Mouse (Mus musculus) forebrain, embryonic 11.5 days (tissue): ENCODE measurements around the gene Add3. TPM values are rescaled to one million over a fixed set of nuclear protein-coding genes. Genes with fewer than 3 reads are reported as not detected.

Experiments used
- ATAC-seq: fragments of 200-750 bp; cut with Nextera tagmentation; replicated peaks from 2 replicates; pipeline ENCODE4 v1.8.0; 2017; ENCODE audit warnings: moderate TSS enrichment; ENCODE audit not compliant: low FRiP score
- DNase-seq: peaks from one replicate; pipeline ENCODE4 v3.0.0-alpha.2; 2017; ENCODE audit warnings: low spot score
- H3K27ac ChIP-seq: fragments of 300-500 bp; sonication (generic); 2 replicates; pipeline ENCODE4 v1.5.1; 2014; ENCODE audit warnings: low read depth, low read length
- H3K27me3 ChIP-seq: fragments of 300-500 bp; sonication (generic); 2 replicates; pipeline ENCODE4 v1.6.1; 2014; ENCODE audit warnings: mild to moderate bottlenecking, low read length, mixed read lengths; ENCODE audit not compliant: control insufficient read depth, insufficient read depth
- H3K36me3 ChIP-seq: fragments of 300-500 bp; sonication (generic); 2 replicates; pipeline ENCODE4 v1.6.1; 2014; ENCODE audit warnings: mild to moderate bottlenecking, low read length, moderate library complexity, mixed read lengths; ENCODE audit not compliant: control insufficient read depth, insufficient read depth
- H3K4me1 ChIP-seq: fragments of 300-500 bp; sonication (generic); replicated peaks from 2 replicates; pipeline ENCODE4 v1.6.1; 2014; ENCODE audit warnings: low read length, mixed read lengths; ENCODE audit not compliant: control insufficient read depth, insufficient read depth
- H3K4me2 ChIP-seq: fragments of 300-500 bp; sonication (generic); 2 replicates; pipeline ENCODE4 v1.6.1; 2014; ENCODE audit warnings: low read depth, mild to moderate bottlenecking, low read length, moderate library complexity, mixed read lengths; ENCODE audit not compliant: severe bottlenecking
- H3K4me3 ChIP-seq: fragments of 300-500 bp; sonication (generic); 2 replicates; pipeline ENCODE4 v1.5.1; 2014; ENCODE audit warnings: low read depth, low read length
- H3K9ac ChIP-seq: fragments of 300-500 bp; sonication (generic); 2 replicates; pipeline ENCODE4 v1.6.1; 2014; ENCODE audit warnings: low read length
- H3K9me3 ChIP-seq: fragments of 300-500 bp; sonication (generic); 2 replicates; pipeline ENCODE4 v1.6.1; 2016; ENCODE audit warnings: low read length, mixed read lengths; ENCODE audit not compliant: control insufficient read depth
- WGBS: fragments of 180-500 bp; shearing (Covaris S2); extraction: QIAGEN DNeasy Blood & Tissue Kit; methylation state at CpG from one replicate; pipeline ENCODE4 v1.1.7; 2014; 5-methylcytosine and 5-hydroxymethylcytosine counted together
- polyA plus RNA-seq: library from polyadenylated mRNA; unstranded; fragments of >200 nt; fragmentation: Nextera tagmentation; extraction: Ambion mirVana; gene quantifications from 2 replicates; pipeline ENCODE4 v1.2.1, GENCODE M21; 2014

Gene Add3
- polyA plus RNA-seq, 1 experiment from 2014 or later: 61.5 TPM

GRCm38 (mm10) chr19:53184216-53184615, 44.0 kb downstream of the Add3 start:
- 56% methylated on average over 10 of the region's 10 CpGs for WGBS

GRCm38 (mm10) chr19:53184911-53185310, 44.7 kb downstream of the Add3 start:
- no peak overlapping the region for H3K9ac ChIP-seq
- no peak for ATAC-seq
- no peaks in the 10 kb centered on the region for H3K9me3 ChIP-seq
- no peak overlapping the region for H3K4me2 ChIP-seq
- H3K4me3 ChIP-seq: no peak overlapping the region
- 84% methylated on average over 5 of the region's 5 CpGs for WGBS
- 0 out of 2 replicates have a peak, but pooled peaks cover 2% of the 10 kb centered on the region for H3K4me1 ChIP-seq
- H3K27ac ChIP-seq: no peak overlapping the region
- H3K36me3 ChIP-seq: no peaks in the 10 kb centered on the region
- no peak for DNase-seq
- no peaks in the 10 kb centered on the region for H3K27me3 ChIP-seq

More at GRCm38 (mm10) chr19:53184216-53184615, 44.0 kb downstream of the Add3 start:
- Histone ChIP-seq H3K27ac (no peak overlapping the region), H3K4me3 (no peak overlapping the region), H3K4me1 (0 out of 2 replicates have a peak, but pooled peaks cover 2% of the 10 kb centered on the region), H3K27me3 (no peaks in the 10 kb centered on the region), H3K4me2 (no peak overlapping the region), H3K36me3 (no peaks in the 10 kb centered on the region), H3K9ac (no peak overlapping the region), H3K9me3 (no peaks in the 10 kb centered on the region)
- no peak for ATAC-seq
- no peak for DNase-seq

GRCm38 (mm10) chr19:53185486-53186134, 45.4 kb downstream of the Add3 start:
- Histone ChIP-seq H3K9ac (no peak overlapping the region), H3K27ac (no peak overlapping the region), H3K4me1 (0 out of 2 replicates have a peak, but pooled peaks cover 2% of the 10 kb centered on the region), H3K27me3 (no peaks in the 10 kb centered on the region), H3K4me2 (no peak overlapping the region), H3K36me3 (no peaks in the 10 kb centered on the region), H3K9me3 (no peaks in the 10 kb centered on the region), H3K4me3 (no peak overlapping the region)
- ATAC-seq (no peak), DNase-seq (no peak)
- 65% methylated on average over 8 of the region's 8 CpGs for WGBS

GRCm38 (mm10) chr19:53186456-53186855, 46.2 kb downstream of the Add3 start:
- Histone ChIP-seq H3K9me3 (no peaks in the 10 kb centered on the region), H3K27me3 (no peaks in the 10 kb centered on the region), H3K9ac (no peak overlapping the region), H3K4me2 (no peak overlapping the region), H3K27ac (no peak overlapping the region), H3K36me3 (no peaks in the 10 kb centered on the region), H3K4me1 (no peaks in the 10 kb centered on the region), H3K4me3 (no peak overlapping the region)
- WGBS: 83% methylated on average over 4 of the region's 4 CpGs
- DNase-seq (no peak), ATAC-seq (no peak)

- H3K4me1 ChIP-seq: no peaks in the 10 kb centered on the region
These were observed 47.3 kb downstream of the Add3 start for GRCm38 (mm10) chr19:53187533-53187932.

GRCm38 (mm10) chr19:53188186-53188585, 47.9 kb downstream of the Add3 start:
- H3K36me3 ChIP-seq: no peaks in the 10 kb centered on the region
- H3K9me3 ChIP-seq: no peaks in the 10 kb centered on the region
- 88% methylated on average over 6 of the region's 6 CpGs for WGBS
- H3K27ac ChIP-seq: no peak overlapping the region
- ATAC-seq (no peak), DNase-seq (no peak)
- H3K4me2 ChIP-seq: no peak overlapping the region
- H3K4me1 ChIP-seq: no peaks in the 10 kb centered on the region
- no peaks in the 10 kb centered on the region for H3K27me3 ChIP-seq
- H3K9ac ChIP-seq: no peak overlapping the region
- H3K4me3 ChIP-seq: no peak overlapping the region

More at GRCm38 (mm10) chr19:53187533-53187932, 47.3 kb downstream of the Add3 start:
- Histone ChIP-seq H3K9ac (no peak overlapping the region), H3K27me3 (no peaks in the 10 kb centered on the region), H3K36me3 (no peaks in the 10 kb centered on the region), H3K4me3 (no peak overlapping the region), H3K4me2 (no peak overlapping the region), H3K27ac (no peak overlapping the region), H3K9me3 (no peaks in the 10 kb centered on the region)
- 85% methylated on average over 7 of the region's 7 CpGs for WGBS
- no peak for DNase-seq
- ATAC-seq: no peak

GRCm38 (mm10) chr19:53188724-53189220, 48.5 kb downstream of the Add3 start:
- Histone ChIP-seq H3K4me1 (no peaks in the 10 kb centered on the region), H3K9ac (no peak overlapping the region), H3K27me3 (no peaks in the 10 kb centered on the region), H3K9me3 (no peaks in the 10 kb centered on the region), H3K4me2 (no peak overlapping the region), H3K36me3 (no peaks in the 10 kb centered on the region), H3K27ac (no peak overlapping the region), H3K4me3 (no peak overlapping the region)
- DNase-seq (no peak), ATAC-seq (no peak)
- WGBS: 93% methylated on average over 5 of the region's 5 CpGs

- H3K36me3 ChIP-seq: no peaks in the 10 kb centered on the region
- H3K4me3 ChIP-seq: no peak overlapping the region
- H3K9me3 ChIP-seq: no peaks in the 10 kb centered on the region
- H3K27me3 ChIP-seq: no peaks in the 10 kb centered on the region
- H3K4me2 ChIP-seq: no peak overlapping the region
- H3K4me1 ChIP-seq: peaks cover 3% of the 10 kb centered on the region; the same call in 1 of the 2 replicates
- H3K9ac ChIP-seq: no peak overlapping the region
- 90% methylated on average over 3 of the region's 3 CpGs for WGBS
- no peak for ATAC-seq
- H3K27ac ChIP-seq: no peak overlapping the region
- no peak for DNase-seq
These were observed 49.5 kb downstream of the Add3 start for GRCm38 (mm10) chr19:53189736-53190135.

GRCm38 (mm10) chr19:53190232-53190631, 50.0 kb downstream of the Add3 start:
- ATAC-seq (no peak), DNase-seq (no peak)
- no peaks in the 10 kb centered on the region for H3K36me3 ChIP-seq

More at GRCm38 (mm10) chr19:53190232-53190631, 50.0 kb downstream of the Add3 start:
- H3K9ac ChIP-seq: no peak overlapping the region
- H3K4me1 ChIP-seq: peaks cover 3% of the 10 kb centered on the region; the same call in 1 of the 2 replicates
- 72% methylated on average over 3 of the region's 3 CpGs for WGBS
- H3K9me3 ChIP-seq: no peaks in the 10 kb centered on the region
- no peaks in the 10 kb centered on the region for H3K27me3 ChIP-seq
- H3K4me2 ChIP-seq: no peak overlapping the region
- H3K4me3 ChIP-seq: no peak overlapping the region
- H3K27ac ChIP-seq: no peak overlapping the region
